Mouse (Mus musculus): ENCODE results near the gene Card10. TPM values are rescaled to one million over a fixed set of nuclear protein-coding genes. Genes with fewer than 3 reads are reported as not detected.
A peak's percentile ranks its signal among the peaks of the same experiment; 100 is the strongest.

The Card10 gene
- total RNA-seq, 1 experiment: 5.0 TPM

- H3K4me1 ChIP-seq (ENCODE audit: control insufficient read depth in 2 of 2, insufficient read depth in 2 of 2, low read length in 2 of 2, poor library complexity in 1 of 2): peaks cover 0 to 13% of the 10 kb centered on the region in 2 experiments; a peak in 1 of 4 replicates
- no peak for DNase-seq (ENCODE audit: low read depth, low spot score)
- H3K9me3 ChIP-seq (ENCODE audit: control insufficient read depth, insufficient read depth, low read depth, low read length): no peaks in the 10 kb centered on the region
- in situ Hi-C loops (cut with MboI; ENCODE audit: low sequenced_read_pairs in 2 of 2, unreplicated experiment in 2 of 2): no loop called here
- no peak overlapping the region for H3K4me3 ChIP-seq (ENCODE audit: insufficient read depth in 1 of 2, low read depth in 1 of 2, low read length in 2 of 2, poor library complexity in 1 of 2, severe bottlenecking in 1 of 2)
- no peak overlapping the region for H3K9ac ChIP-seq (ENCODE audit: insufficient read depth, low read depth, low read length, poor library complexity, severe bottlenecking)
- TF ChIP-seq HCFC1 (IDR thresholded peaks at IDR 0.05; ENCODE audit: borderline replicate concordance, insufficient read depth, low read length) (no peak), CHD2 (IDR thresholded peaks at IDR 0.05; ENCODE audit: low read depth, low read length) (no peak)
- H3K36me3 ChIP-seq (ENCODE audit: control insufficient read depth, insufficient read depth, low read length, poor library complexity, severe bottlenecking): no peaks in the 10 kb centered on the region
- no peak overlapping the region for H3K27ac ChIP-seq (ENCODE audit: insufficient read depth, low read depth, low read length, poor library complexity, severe bottlenecking)
These were observed 52.1 kb downstream of the Card10 start for GRCm38 (mm10) chr15:78750608-78751350.

DNA sequence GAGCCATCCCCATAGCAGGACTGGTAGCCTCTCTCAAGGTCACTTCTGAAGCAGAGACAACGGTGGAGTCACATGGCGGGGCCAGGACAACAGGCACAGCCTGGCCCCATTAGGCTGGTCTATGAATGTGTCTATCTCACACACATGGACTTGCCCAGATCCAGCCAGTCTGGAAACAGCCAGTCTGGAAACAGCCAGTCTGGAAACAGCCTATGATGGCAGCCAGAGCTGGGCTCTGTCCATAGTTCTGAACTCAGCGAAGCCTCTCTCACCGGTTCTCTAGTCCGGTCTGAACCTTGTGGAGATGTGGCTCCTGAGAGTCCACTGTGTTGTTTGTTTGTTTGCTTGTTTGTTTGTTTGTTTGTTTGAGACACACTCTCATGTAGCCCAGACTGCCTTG lies 53.0 kb downstream of the Card10 start:
- Histone ChIP-seq H3K27ac (ENCODE audit: insufficient read depth, low read depth, low read length, poor library complexity, severe bottlenecking) (no peak overlapping the region), H3K36me3 (ENCODE audit: control insufficient read depth, insufficient read depth, low read length, poor library complexity, severe bottlenecking) (no peaks in the 10 kb centered on the region), H3K9ac (ENCODE audit: insufficient read depth, low read depth, low read length, poor library complexity, severe bottlenecking) (no peak overlapping the region), H3K4me3 (ENCODE audit: insufficient read depth in 1 of 2, low read depth in 1 of 2, low read length in 2 of 2, poor library complexity in 1 of 2, severe bottlenecking in 1 of 2) (no peak overlapping the region), H3K4me1 (ENCODE audit: control insufficient read depth in 2 of 2, insufficient read depth in 2 of 2, low read length in 2 of 2, poor library complexity in 1 of 2) (peaks cover 0 to 13% of the 10 kb centered on the region in 2 experiments; a peak in 1 of 4 replicates), H3K9me3 (ENCODE audit: control insufficient read depth, insufficient read depth, low read depth, low read length) (no peaks in the 10 kb centered on the region)
- TF ChIP-seq MAFK (IDR thresholded peaks at IDR 0.05; ENCODE audit: insufficient read depth, low read depth, low read length): no peak
- no peak for TF ChIP-seq HCFC1 (IDR thresholded peaks at IDR 0.05; ENCODE audit: borderline replicate concordance, insufficient read depth, low read length)
- TF ChIP-seq ZC3H11A (IDR thresholded peaks at IDR 0.05; ENCODE audit: borderline replicate concordance, low read depth, low read length): no peak
- no peak for TF ChIP-seq CHD2 (IDR thresholded peaks at IDR 0.05; ENCODE audit: low read depth, low read length)
- no peak for TF ChIP-seq ZNF384 (IDR thresholded peaks at IDR 0.05; ENCODE audit: low read depth, low read length)
- peak; percentile 69 for DNase-seq (ENCODE audit: low read depth, low spot score)
- in situ Hi-C loops (cut with MboI; ENCODE audit: low sequenced_read_pairs in 2 of 2, unreplicated experiment in 2 of 2): loop anchor here in 1 of 2 experiments (10.0 kb wide), 1 partner anchor 125 kb away; no protein-coding TSS in a partner anchor

DNA sequence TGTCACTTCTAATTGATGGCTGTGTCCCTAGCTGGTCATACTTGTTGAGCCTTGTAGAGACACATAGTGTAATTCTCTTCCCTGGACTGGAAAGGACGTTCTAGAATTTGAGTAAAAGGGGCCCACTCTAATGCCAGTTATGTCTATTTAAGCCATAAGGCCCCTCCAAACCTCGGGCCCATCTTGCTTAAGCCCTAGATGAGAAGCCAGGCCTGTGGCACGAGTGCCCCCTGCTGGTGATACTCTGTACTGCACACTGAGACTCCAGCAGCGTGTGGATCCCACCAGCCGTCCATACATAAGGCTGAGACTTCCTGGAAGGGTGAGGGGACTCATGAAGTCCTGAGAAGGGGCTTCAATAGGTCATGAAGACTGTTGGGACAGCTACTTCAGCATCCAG lies 58.6 kb downstream of the Card10 start:
- no peaks in the 10 kb centered on the region for H3K36me3 ChIP-seq (ENCODE audit: control insufficient read depth, insufficient read depth, low read length, poor library complexity, severe bottlenecking)
- H3K27ac ChIP-seq (ENCODE audit: insufficient read depth, low read depth, low read length, poor library complexity, severe bottlenecking): no peak overlapping the region; the same call in 1 of the 2 replicates
- TF ChIP-seq CHD2 (IDR thresholded peaks at IDR 0.05; ENCODE audit: low read depth, low read length): no peak
- 0 out of 2 replicates have a peak, but pooled peaks have one; percentile 36 for TF ChIP-seq ZC3H11A (IDR thresholded peaks at IDR 0.05; ENCODE audit: borderline replicate concordance, low read depth, low read length)
- TF ChIP-seq HCFC1 (IDR thresholded peaks at IDR 0.05; ENCODE audit: borderline replicate concordance, insufficient read depth, low read length): no peak
- TF ChIP-seq MAFK (IDR thresholded peaks at IDR 0.05; ENCODE audit: insufficient read depth, low read depth, low read length): no peak
- TF ChIP-seq ZNF384 (IDR thresholded peaks at IDR 0.05; ENCODE audit: low read depth, low read length): no peak
- peak; percentile 55 for DNase-seq (ENCODE audit: low read depth, low spot score)
- no peak overlapping the region for H3K9ac ChIP-seq (ENCODE audit: insufficient read depth, low read depth, low read length, poor library complexity, severe bottlenecking)
- in situ Hi-C loops (cut with MboI; ENCODE audit: low sequenced_read_pairs in 2 of 2, unreplicated experiment in 2 of 2): loop anchor here in 1 of 2 experiments (10.0 kb wide), 1 partner anchor 119 kb away; no protein-coding TSS in a partner anchor
- H3K9me3 ChIP-seq (ENCODE audit: control insufficient read depth, insufficient read depth, low read depth, low read length): no peaks in the 10 kb centered on the region
- H3K4me3 ChIP-seq (ENCODE audit: insufficient read depth in 1 of 2, low read depth in 1 of 2, low read length in 2 of 2, poor library complexity in 1 of 2, severe bottlenecking in 1 of 2): no peak overlapping the region
- peaks cover 0 to 5% of the 10 kb centered on the region in 2 experiments; a peak in 1 of 4 replicates for H3K4me1 ChIP-seq (ENCODE audit: control insufficient read depth in 2 of 2, insufficient read depth in 2 of 2, low read length in 2 of 2, poor library complexity in 1 of 2)

GRCm38 (mm10) chr15:78742831-78743230 lies 60.0 kb downstream of the Card10 start:
- Histone ChIP-seq H3K36me3 (ENCODE audit: control insufficient read depth, insufficient read depth, low read length, poor library complexity, severe bottlenecking) (no peaks in the 10 kb centered on the region), H3K9me3 (ENCODE audit: control insufficient read depth, insufficient read depth, low read depth, low read length) (no peaks in the 10 kb centered on the region), H3K9ac (ENCODE audit: insufficient read depth, low read depth, low read length, poor library complexity, severe bottlenecking) (no peak overlapping the region), H3K4me1 (ENCODE audit: control insufficient read depth in 2 of 2, insufficient read depth in 2 of 2, low read length in 2 of 2, poor library complexity in 1 of 2) (no peaks in the 10 kb centered on the region), H3K27ac (ENCODE audit: insufficient read depth, low read depth, low read length, poor library complexity, severe bottlenecking) (no peak overlapping the region), H3K4me3 (ENCODE audit: insufficient read depth in 1 of 2, low read depth in 1 of 2, low read length in 2 of 2, poor library complexity in 1 of 2, severe bottlenecking in 1 of 2) (no peak overlapping the region)
- no peak for TF ChIP-seq MAFK (IDR thresholded peaks at IDR 0.05; ENCODE audit: insufficient read depth, low read depth, low read length)
- no peak for TF ChIP-seq HCFC1 (IDR thresholded peaks at IDR 0.05; ENCODE audit: borderline replicate concordance, insufficient read depth, low read length)
- TF ChIP-seq CHD2 (IDR thresholded peaks at IDR 0.05; ENCODE audit: low read depth, low read length): no peak
- TF ChIP-seq ZC3H11A (IDR thresholded peaks at IDR 0.05; ENCODE audit: borderline replicate concordance, low read depth, low read length): no peak
- no peak for TF ChIP-seq ZNF384 (IDR thresholded peaks at IDR 0.05; ENCODE audit: low read depth, low read length)
- DNase-seq (ENCODE audit: low read depth, low spot score): no peak
- in situ Hi-C loops (cut with MboI; ENCODE audit: low sequenced_read_pairs in 2 of 2, unreplicated experiment in 2 of 2): loop anchor here in 1 of 2 experiments (10.0 kb wide), 1 partner anchor 118 kb away; no protein-coding TSS in a partner anchor
